Mouse (Mus musculus): ENCODE results near the gene Fam71a.

GRCm38 (mm10) chr1:191176887-191177286 lies 12.3 kb upstream of the Fam71a start:
- TF ChIP-seq POLR2A (IDR thresholded peaks at IDR 0.05; ENCODE audit: insufficient read depth, low read depth, low read length) (no peak), CTCF (IDR thresholded peaks at IDR 0.05; ENCODE audit: insufficient read depth, low read depth, low read length) (no peak)

Data from olfactory bulb, adult 2 months (tissue).